Mouse (Mus musculus) forebrain, embryonic 11.5 days (tissue): ENCODE measurements at regions not wholly inside any gene's neighbourhood (a gene's known extent, or its start where the extent isn't known, plus 50 kb on each side); places are given as distances from the start of the nearest gene placed in this dataset.

ENCODE experiments used
- ATAC-seq: fragments of 200-750 bp; cut with Nextera tagmentation; replicated peaks from 2 replicates; pipeline ENCODE4 v1.8.0; 2017; ENCODE audit warnings: moderate TSS enrichment; ENCODE audit not compliant: low FRiP score
- DNase-seq: peaks from one replicate; pipeline ENCODE4 v3.0.0-alpha.2; 2017; ENCODE audit warnings: low spot score
- H3K27ac ChIP-seq: fragments of 300-500 bp; sonication (generic); 2 replicates; pipeline ENCODE4 v1.5.1; 2014; ENCODE audit warnings: low read depth, low read length
- H3K27me3 ChIP-seq: fragments of 300-500 bp; sonication (generic); 2 replicates; pipeline ENCODE4 v1.6.1; 2014; ENCODE audit warnings: mild to moderate bottlenecking, low read length, mixed read lengths; ENCODE audit not compliant: control insufficient read depth, insufficient read depth
- H3K36me3 ChIP-seq: fragments of 300-500 bp; sonication (generic); 2 replicates; pipeline ENCODE4 v1.6.1; 2014; ENCODE audit warnings: mild to moderate bottlenecking, low read length, moderate library complexity, mixed read lengths; ENCODE audit not compliant: control insufficient read depth, insufficient read depth
- H3K4me1 ChIP-seq: fragments of 300-500 bp; sonication (generic); replicated peaks from 2 replicates; pipeline ENCODE4 v1.6.1; 2014; ENCODE audit warnings: low read length, mixed read lengths; ENCODE audit not compliant: control insufficient read depth, insufficient read depth
- H3K4me2 ChIP-seq: fragments of 300-500 bp; sonication (generic); 2 replicates; pipeline ENCODE4 v1.6.1; 2014; ENCODE audit warnings: low read depth, mild to moderate bottlenecking, low read length, moderate library complexity, mixed read lengths; ENCODE audit not compliant: severe bottlenecking
- H3K4me3 ChIP-seq: fragments of 300-500 bp; sonication (generic); 2 replicates; pipeline ENCODE4 v1.5.1; 2014; ENCODE audit warnings: low read depth, low read length
- H3K9ac ChIP-seq: fragments of 300-500 bp; sonication (generic); 2 replicates; pipeline ENCODE4 v1.6.1; 2014; ENCODE audit warnings: low read length
- H3K9me3 ChIP-seq: fragments of 300-500 bp; sonication (generic); 2 replicates; pipeline ENCODE4 v1.6.1; 2016; ENCODE audit warnings: low read length, mixed read lengths; ENCODE audit not compliant: control insufficient read depth
- WGBS: fragments of 180-500 bp; shearing (Covaris S2); extraction: QIAGEN DNeasy Blood & Tissue Kit; methylation state at CpG from one replicate; pipeline ENCODE4 v1.1.7; 2014; 5-methylcytosine and 5-hydroxymethylcytosine counted together

GRCm38 (mm10) chr5:129393150-129393549 lies 107.9 kb upstream of the Sfswap start:
- no peak for DNase-seq
- Histone ChIP-seq H3K27me3 (no peaks in the 10 kb centered on the region), H3K9ac (no peak overlapping the region), H3K36me3 (no peaks in the 10 kb centered on the region), H3K4me3 (no peak overlapping the region), H3K4me2 (no peak overlapping the region), H3K4me1 (no peaks in the 10 kb centered on the region), H3K27ac (no peak overlapping the region), H3K9me3 (no peaks in the 10 kb centered on the region)
- ATAC-seq = no peak
- 89% methylated on average over 2 of the region's 2 CpGs for WGBS

DNA sequence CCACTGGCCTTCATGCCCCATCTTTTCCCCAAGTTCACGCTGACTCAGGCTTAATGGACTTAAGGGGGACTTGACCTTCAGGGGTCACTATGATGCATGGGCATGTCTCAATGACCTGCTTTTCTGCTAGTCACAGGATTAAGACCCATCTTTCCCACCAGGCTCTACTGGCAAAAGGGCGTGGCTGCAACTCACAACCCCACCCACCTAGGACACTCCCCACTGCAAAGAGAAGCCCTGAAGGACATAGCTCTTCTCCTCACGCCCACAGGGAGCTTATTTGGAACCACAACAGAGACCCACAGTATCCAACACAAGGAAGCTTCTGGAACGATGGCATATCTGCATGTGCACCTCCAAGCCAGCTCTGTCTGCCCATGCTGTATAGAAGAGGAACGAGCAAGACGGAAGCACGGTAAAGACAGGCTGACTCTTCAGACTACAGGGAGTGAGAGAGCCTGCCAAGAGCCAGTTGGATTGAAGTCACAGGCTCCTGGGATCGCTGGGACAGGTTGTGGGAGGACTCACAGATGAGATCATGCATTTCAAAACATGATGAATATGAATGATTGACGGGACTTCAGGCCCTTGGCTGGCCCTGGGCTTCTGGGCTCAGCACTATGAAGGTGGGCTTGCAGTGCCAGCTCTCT lies 107.3 kb upstream of the Sfswap start:
- DNase-seq (no peak), ATAC-seq (no peak)
- no peaks in the 10 kb centered on the region for H3K9me3 ChIP-seq
- H3K27ac ChIP-seq = no peak overlapping the region
- 85% methylated on average over 9 of the region's 9 CpGs for WGBS
- no peaks in the 10 kb centered on the region for H3K36me3 ChIP-seq
- no peak overlapping the region for H3K4me2 ChIP-seq
- no peak overlapping the region for H3K9ac ChIP-seq
- no peaks in the 10 kb centered on the region for H3K4me1 ChIP-seq
- no peaks in the 10 kb centered on the region for H3K27me3 ChIP-seq
- no peak overlapping the region for H3K4me3 ChIP-seq

GRCm38 (mm10) chr5:129394416-129394815 lies 106.6 kb upstream of the Sfswap start:
- no peak for ATAC-seq

GRCm38 (mm10) chr5:129397311-129397710 lies 103.7 kb upstream of the Sfswap start:
- no peak overlapping the region for H3K4me2 ChIP-seq
- ATAC-seq (no peak), DNase-seq (no peak)
- no peaks in the 10 kb centered on the region for H3K36me3 ChIP-seq
- H3K4me1 ChIP-seq = no peaks in the 10 kb centered on the region
- no peaks in the 10 kb centered on the region for H3K27me3 ChIP-seq
- 80% methylated on average over 1 of the region's 1 CpGs for WGBS
- no peak overlapping the region for H3K27ac ChIP-seq
- H3K9ac ChIP-seq = no peak overlapping the region
- H3K9me3 ChIP-seq = no peaks in the 10 kb centered on the region
- no peak overlapping the region for H3K4me3 ChIP-seq

More at GRCm38 (mm10) chr5:129394416-129394815, 106.6 kb upstream of the Sfswap start:
- no peak overlapping the region for H3K4me3 ChIP-seq
- H3K27ac ChIP-seq = no peak overlapping the region
- no peaks in the 10 kb centered on the region for H3K36me3 ChIP-seq
- no peak overlapping the region for H3K9ac ChIP-seq
- H3K27me3 ChIP-seq = no peaks in the 10 kb centered on the region
- H3K4me2 ChIP-seq = no peak overlapping the region
- H3K4me1 ChIP-seq = no peaks in the 10 kb centered on the region
- H3K9me3 ChIP-seq = no peaks in the 10 kb centered on the region
- WGBS = 78% methylated on average over 4 of the region's 4 CpGs
- no peak for DNase-seq

DNA sequence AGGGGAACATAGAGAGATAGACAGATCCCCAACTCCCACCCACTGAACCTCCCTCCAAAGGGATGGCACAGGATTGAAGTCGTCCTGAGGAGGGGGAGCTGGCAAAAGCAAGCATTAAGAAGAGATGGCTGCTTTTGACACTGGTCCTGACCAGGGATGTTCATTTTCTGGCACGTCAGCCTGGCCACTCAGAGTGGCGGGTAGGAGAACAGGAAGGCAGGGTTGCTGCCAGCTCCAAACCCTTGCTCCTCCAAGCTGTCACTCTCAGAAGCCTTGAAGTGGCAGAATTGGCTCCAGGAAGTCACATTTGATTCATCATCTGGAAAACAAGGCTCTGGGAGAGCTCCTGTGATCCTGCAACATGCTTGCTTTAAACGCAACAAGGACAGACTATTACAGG lies 94.8 kb upstream of the Sfswap start:
- H3K4me1 ChIP-seq = no peaks in the 10 kb centered on the region
- H3K4me3 ChIP-seq = no peak overlapping the region
- H3K36me3 ChIP-seq = no peaks in the 10 kb centered on the region
- DNase-seq (no peak), ATAC-seq (no peak)
- WGBS = 74% methylated on average over 4 of the region's 4 CpGs
- H3K27ac ChIP-seq = no peak overlapping the region
- no peak overlapping the region for H3K4me2 ChIP-seq
- no peak overlapping the region for H3K9ac ChIP-seq
- H3K9me3 ChIP-seq = no peaks in the 10 kb centered on the region
- H3K27me3 ChIP-seq = no peaks in the 10 kb centered on the region

GRCm38 (mm10) chr5:129409440-129410004 lies 91.5 kb upstream of the Sfswap start:
- ATAC-seq = no peak
- no peak for DNase-seq
- H3K36me3 ChIP-seq = no peaks in the 10 kb centered on the region
- no peak overlapping the region for H3K4me2 ChIP-seq
- no peak overlapping the region for H3K4me3 ChIP-seq
- no peaks in the 10 kb centered on the region for H3K27me3 ChIP-seq
- H3K4me1 ChIP-seq = no peaks in the 10 kb centered on the region
- WGBS = 80% methylated on average over 14 of the region's 14 CpGs
- H3K27ac ChIP-seq = no peak overlapping the region
- H3K9ac ChIP-seq = no peak overlapping the region
- no peaks in the 10 kb centered on the region for H3K9me3 ChIP-seq

DNA sequence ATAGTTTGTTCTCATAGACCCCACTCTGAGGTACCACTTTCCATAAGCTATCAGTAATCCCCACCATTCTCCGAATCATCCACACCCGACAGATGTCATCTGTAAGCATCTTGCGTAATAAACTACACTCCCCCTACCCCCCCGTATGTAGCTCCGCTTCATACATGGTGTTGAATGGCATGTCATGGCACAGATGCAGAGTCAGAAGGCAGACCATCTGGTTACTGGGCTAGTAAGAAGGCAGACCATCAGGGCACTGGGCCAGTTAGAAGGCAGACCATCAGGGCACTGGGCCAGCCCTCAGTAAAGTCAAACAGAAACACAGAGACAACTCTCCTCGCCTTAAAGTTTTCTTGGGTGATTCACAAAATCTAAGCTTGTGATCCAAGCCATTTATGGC lies 88.9 kb upstream of the Sfswap start:
- no peaks in the 10 kb centered on the region for H3K27me3 ChIP-seq
- H3K36me3 ChIP-seq = no peaks in the 10 kb centered on the region
- DNase-seq (no peak), ATAC-seq (no peak)
- no peak overlapping the region for H3K9ac ChIP-seq
- H3K4me3 ChIP-seq = no peak overlapping the region
- 90% methylated on average over 6 of the region's 6 CpGs for WGBS
- 0 out of 2 replicates have a peak, but pooled peaks cover 2% of the 10 kb centered on the region for H3K4me1 ChIP-seq
- H3K4me2 ChIP-seq = no peak overlapping the region
- H3K9me3 ChIP-seq = no peaks in the 10 kb centered on the region
- no peak overlapping the region for H3K27ac ChIP-seq

DNA sequence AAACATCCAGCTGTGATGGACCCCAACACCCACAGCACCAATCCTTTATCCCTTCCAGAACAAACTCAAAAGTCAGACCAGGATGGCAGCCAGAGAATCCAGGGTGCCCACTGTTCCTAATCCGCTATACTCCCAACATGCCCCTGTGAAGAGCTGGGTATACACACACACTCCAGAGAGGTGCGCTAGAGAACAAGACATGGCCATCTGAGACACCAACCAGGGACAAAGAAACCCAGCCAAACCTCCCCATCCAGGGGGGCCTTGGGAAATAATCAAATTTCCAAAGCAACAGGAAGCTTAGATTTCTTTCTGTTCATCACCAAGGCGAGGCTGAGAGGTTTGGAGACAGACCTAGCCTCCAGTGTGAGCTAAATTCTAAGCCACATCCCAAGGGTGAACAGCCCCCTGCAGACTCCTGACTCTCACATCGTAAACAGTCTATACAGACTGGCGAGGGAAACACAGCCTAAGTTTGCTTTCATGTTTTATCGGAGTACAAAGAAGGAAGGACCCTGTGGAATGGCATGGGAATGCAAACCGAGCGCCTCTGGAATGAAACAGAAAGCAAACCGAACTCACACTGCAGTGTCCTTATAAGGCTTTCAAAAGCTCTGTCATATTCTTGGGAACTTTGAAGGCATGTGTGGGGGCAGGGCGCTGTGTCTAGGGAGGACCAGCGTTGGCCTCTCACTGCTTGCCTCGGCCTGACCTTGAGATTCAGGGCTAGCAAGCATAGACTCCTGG lies 85.9 kb upstream of the Sfswap start:
- H3K27me3 ChIP-seq = no peaks in the 10 kb centered on the region
- no peak overlapping the region for H3K27ac ChIP-seq

More for the DNA sequence above, 85.9 kb upstream of the Sfswap start:
- Histone ChIP-seq H3K4me3 (no peak overlapping the region), H3K4me2 (no peak overlapping the region), H3K9me3 (no peaks in the 10 kb centered on the region), H3K4me1 (0 out of 2 replicates have a peak, but pooled peaks cover 2% of the 10 kb centered on the region), H3K36me3 (no peaks in the 10 kb centered on the region), H3K9ac (no peak overlapping the region)
- WGBS = 48% methylated on average over 12 of the region's 12 CpGs
- ATAC-seq (no peak), DNase-seq (no peak)
